Mouse (Mus musculus): ENCODE results near the gene Knop1. TPM values are rescaled to one million over a fixed set of nuclear protein-coding genes. Genes with fewer than 3 reads are reported as not detected.

Gene Knop1
- polyA plus RNA-seq (2014; fragmentation: Illumina TruSeq; extraction: RNeasy Lipid Tissue Mini Kit (QIAGEN cat#74804); ENCODE audit: low replicate concordance) = 23.2 TPM

DNA sequence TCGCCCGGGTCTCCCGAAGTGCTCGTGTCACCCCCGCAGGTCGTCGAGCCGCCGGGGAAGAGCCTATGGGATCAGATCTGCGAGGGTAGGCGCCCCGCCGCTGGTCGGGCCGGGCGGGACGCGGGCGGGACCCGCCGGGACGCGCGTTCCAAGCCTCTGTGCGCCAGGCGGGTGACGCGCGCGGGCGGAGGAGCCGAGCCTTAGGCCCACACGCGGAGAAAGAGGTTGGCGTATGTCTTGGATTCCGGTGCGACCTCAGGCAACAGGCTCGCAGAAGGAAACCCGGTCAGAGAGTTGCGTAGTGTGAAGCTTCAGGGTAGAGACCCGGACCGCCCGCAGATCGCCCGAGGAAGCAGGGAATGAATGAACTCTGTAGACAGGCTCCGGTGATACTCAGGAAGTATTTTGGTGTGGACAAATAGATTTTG, at the start of gene Knop1:
Knop1 (minus strand) TSS at position 378 of the 428 bp plus-strand sequence.

DNA sequence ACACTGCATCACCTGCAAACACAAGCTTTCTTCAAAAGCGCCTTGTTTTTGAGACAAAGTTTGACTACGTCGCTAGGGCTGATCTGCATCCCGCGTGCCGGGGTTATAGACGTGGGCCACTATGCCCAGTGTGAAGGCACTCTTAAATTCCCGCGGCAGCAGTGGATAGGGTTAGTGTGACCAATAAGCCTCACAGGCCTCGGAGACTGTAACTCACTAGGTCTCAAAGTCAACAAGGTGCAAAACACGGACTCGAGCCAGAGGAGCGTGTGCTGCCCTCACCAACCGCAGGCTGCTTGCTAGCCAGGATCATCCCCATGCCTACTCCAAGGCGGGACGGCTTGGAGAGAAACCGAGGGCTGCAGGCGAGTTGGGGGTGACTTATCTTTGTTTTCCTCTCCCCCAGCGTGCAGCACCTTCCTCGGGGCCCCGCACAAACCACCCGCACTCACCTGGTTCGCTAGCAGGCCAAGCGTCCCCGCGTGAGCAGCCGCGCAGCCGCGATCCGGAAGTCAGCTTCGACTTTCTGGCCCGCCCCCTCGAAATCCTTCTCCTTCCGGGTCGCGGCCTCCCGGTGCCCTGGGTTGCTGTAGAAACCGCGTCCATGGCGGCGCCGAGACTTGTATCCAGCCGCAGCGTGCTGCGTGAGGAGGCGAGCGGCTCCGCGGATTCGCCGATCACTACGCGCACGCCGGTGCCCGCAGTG, 730 bp downstream of the Knop1 start, which contains the start of gene Iqck:
Iqck (plus strand) TSS at position 582 of the 706 bp plus-strand sequence.

Other genes starting within 250 kb of the Knop1 start
- gene Gde1, start 150.5 kb downstream of the Knop1 start, polyA plus RNA-seq (2014; fragmentation: Illumina TruSeq; extraction: RNeasy Lipid Tissue Mini Kit (QIAGEN cat#74804); ENCODE audit: low replicate concordance) = 265 TPM
- gene Ccp110, start 143.7 kb downstream of the Knop1 start, polyA plus RNA-seq (2014; fragmentation: Illumina TruSeq; extraction: RNeasy Lipid Tissue Mini Kit (QIAGEN cat#74804); ENCODE audit: low replicate concordance) = 13.6 TPM
- gene Vps35l, start 116.0 kb downstream of the Knop1 start, polyA plus RNA-seq (2014; fragmentation: Illumina TruSeq; extraction: RNeasy Lipid Tissue Mini Kit (QIAGEN cat#74804); ENCODE audit: low replicate concordance) = 5.0 TPM
- 0.89 TPM for gene Iqck, start 502 bp downstream of the Knop1 start, polyA plus RNA-seq (2014; fragmentation: Illumina TruSeq; extraction: RNeasy Lipid Tissue Mini Kit (QIAGEN cat#74804); ENCODE audit: low replicate concordance)
- gene Gprc5b, start 139.0 kb upstream of the Knop1 start, polyA plus RNA-seq (2014; fragmentation: Illumina TruSeq; extraction: RNeasy Lipid Tissue Mini Kit (QIAGEN cat#74804); ENCODE audit: low replicate concordance) = 0.45 TPM

Measured in small intestine, adult 10 weeks (tissue).